Mouse (Mus musculus) thymus, postnatal 25 days (tissue): ENCODE data around the gene Gm3252.
"Not testable (repeated sequence)": the region's sequence is repeated elsewhere in the genome, so short reads cannot be mapped to it uniquely, and the experiment has no call there.

Source experiments
- DNase-seq: peaks from one replicate; pipeline ENCODE4 v3.0.0; 2022

Gm3252 gene

DNA sequence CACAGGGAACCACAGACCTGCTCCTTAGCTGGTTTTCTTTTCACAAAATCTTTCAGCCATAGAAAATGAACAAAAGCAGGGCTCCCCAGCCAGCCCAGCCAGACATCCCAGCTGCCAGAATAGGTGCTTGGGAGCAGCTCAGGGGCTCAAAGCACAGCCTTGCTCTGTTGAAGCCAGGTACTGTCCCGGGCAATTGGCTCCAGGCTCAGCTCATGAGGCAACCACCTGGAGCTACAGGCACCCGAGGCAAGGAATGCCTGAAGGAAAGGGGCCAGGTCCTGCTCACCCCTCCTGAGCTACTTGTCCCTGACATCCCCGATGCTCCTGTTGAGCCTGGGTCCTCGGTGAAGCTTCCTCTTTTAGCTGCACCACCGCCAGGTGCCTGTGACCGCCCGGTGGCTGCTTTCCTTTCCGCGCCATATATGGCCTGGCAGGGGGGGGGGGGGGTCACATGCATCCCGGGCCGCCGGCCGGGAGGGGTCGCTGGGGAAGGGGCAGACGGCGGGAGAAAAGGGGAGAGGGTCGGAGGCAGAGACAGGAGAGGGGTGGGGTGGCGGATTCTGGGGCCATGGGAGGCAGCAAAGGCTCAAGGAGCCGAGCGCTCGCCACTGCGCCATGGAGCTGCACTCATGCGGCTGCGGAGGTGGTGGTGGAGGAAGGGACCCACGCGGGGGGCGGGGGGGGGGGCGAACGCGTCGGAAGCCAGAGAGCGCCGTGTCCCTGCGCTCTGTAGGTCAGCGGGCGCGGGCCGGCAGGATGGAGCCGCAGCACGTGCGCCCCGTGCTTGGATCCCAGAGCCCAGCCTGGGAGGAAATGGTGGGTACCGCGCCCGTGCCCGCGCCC lies at the start of gene Gm3252:
Gm3252 (plus strand) TSS at position 738 of the 843 bp plus-strand sequence.
- DNase-seq = not testable (repeated sequence)

DNA sequence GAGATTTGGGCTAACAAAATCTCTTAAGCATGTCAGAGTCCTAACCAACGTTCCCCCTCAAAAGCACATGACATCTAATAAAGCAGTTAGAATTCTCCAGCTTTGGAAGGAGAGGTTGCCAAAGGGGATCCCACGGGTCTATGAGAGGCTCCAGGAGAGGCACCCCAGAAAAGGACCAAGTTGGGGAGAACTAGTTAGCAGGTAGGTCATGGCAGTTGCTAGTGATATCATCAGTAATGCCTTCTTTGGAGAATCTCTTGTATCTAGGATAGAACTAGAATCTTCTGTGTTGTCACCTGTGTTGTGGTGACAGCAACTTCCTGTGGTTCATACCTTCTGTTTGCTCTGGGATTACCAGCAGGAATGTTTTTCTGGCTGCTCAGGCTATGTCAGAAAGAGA lies 17.6 kb upstream of the Gm3252 start, which contains the start of gene Gm7876:
Gm7876 (plus strand) TSS at position 301 of the 400 bp plus-strand sequence.
- DNase-seq = not testable (repeated sequence)

DNA sequence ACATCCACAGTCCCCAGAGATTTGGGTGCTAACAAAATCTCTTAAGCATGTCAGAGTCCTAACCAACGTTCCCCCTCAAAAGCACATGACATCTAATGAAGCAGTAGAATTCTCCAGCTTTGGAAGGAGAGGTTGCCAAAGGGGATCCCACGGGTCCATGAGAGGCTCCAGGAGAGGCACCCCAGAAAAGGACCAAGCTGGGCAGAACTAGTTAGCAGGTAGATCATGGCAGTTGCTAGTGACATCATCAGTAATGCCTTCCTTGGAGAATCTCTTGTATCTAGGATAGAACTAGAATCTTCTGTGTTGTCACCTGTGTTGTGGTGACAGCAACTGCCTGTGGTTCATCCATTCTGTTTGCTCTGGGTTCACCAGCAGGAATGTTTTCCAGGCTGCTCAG lies 49.5 kb downstream of the Gm3252 start, which contains the start of gene Gm9602:
Gm9602 (plus strand) TSS at position 301 of the 400 bp plus-strand sequence.
- not testable (repeated sequence) for DNase-seq
